Mouse (Mus musculus): ENCODE results near the gene Ccdc138. TPM values are rescaled to one million over a fixed set of nuclear protein-coding genes. Genes with fewer than 3 reads are reported as not detected.
A peak's percentile ranks its signal among the peaks of the same experiment; 100 is the strongest.

Gene Ccdc138
- polyA plus RNA-seq, 1 experiment from 2014 or later, result 9.7 TPM

DNA sequence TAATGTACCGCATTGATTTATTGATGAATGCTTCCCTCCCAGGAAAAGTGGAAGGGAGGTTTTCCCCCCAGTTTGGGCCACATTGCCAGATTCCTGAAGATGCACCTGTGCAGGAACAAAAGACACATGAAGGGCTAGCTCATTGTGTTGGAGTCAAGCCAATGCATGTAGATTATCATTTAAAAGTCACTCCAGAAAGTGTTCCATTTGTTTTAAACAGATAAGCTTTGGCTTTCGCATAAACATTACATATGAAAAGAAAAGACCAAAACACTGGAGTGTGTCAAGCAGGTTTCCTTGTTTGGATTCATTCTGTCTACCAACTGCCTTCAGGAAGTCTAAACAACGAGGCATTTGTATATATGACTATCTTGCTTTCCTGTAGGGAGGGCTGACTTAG is 96.7 kb downstream of the Ccdc138 start:
- H3K9me3 ChIP-seq (replicated peaks), result no peaks in the 10 kb centered on the region
- WGBS, result 85% methylated on average over 3 of the region's 3 CpGs

DNA sequence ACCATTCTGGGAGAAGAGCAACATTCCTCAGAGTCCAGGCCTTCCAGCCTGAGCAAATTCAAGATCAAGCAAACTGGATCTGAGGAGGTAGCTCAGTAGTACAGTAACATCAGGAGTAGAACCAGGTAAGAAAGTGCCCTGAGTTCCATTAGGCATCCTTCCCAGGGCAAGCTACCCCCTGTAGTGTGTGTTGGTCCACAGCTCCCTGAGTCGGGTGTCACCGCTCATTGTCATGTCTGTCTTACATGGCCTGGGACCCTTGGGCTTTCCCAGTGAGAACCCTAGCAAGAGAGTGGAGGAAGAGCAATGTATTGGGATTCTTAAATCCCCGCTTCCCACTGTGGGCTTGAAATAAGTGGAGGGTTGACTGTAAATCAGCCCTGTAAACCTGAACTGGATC is 97.4 kb downstream of the Ccdc138 start:
- H3K9me3 ChIP-seq (replicated peaks), result no peaks in the 10 kb centered on the region
- H3K4me2 ChIP-seq (replicated peaks), result no peak overlapping the region
- no peak for ATAC-seq (ENCODE audit: insufficient number of reproducible peaks, low FRiP score, low TSS enrichment, low read depth)
- 81% methylated on average over 3 of the region's 3 CpGs for WGBS
- H3K9ac ChIP-seq, result no peak overlapping the region
- no peak overlapping the region for H3K27ac ChIP-seq (replicated peaks)
- H3K4me1 ChIP-seq, result no peaks in the 10 kb centered on the region
- H3K36me3 ChIP-seq, result no peaks in the 10 kb centered on the region
- no peak overlapping the region for H3K4me3 ChIP-seq (replicated peaks)
- H3K27me3 ChIP-seq, result no peaks in the 10 kb centered on the region

More for the DNA sequence above, 96.7 kb downstream of the Ccdc138 start:
- H3K9ac ChIP-seq, result no peak overlapping the region
- no peaks in the 10 kb centered on the region for H3K36me3 ChIP-seq
- H3K4me1 ChIP-seq, result no peaks in the 10 kb centered on the region
- no peak overlapping the region for H3K27ac ChIP-seq (replicated peaks)
- H3K27me3 ChIP-seq, result no peaks in the 10 kb centered on the region
- H3K4me2 ChIP-seq (replicated peaks), result no peak overlapping the region
- no peak for ATAC-seq (ENCODE audit: insufficient number of reproducible peaks, low FRiP score, low TSS enrichment, low read depth)
- H3K4me3 ChIP-seq (replicated peaks), result no peak overlapping the region

DNA sequence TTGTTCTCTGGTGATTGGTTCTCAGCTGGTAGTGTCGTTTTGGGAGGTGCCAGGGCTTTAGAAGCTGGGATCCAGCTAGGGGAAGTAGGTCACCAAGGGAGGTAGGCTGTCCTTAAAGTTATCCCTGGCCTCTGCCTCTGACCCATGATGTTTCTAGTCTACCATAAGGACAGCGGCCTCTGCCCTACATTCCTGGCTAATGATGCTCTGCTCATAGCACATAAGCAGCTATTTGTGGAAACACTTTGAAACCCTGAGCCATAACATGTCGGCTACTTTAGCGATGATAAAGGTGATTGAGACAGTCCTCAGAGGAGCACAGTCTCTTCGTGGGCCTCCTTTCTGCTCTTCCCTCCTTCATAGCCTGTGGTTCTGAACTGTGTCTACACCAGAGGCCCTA is 98.1 kb downstream of the Ccdc138 start:
- Histone ChIP-seq H3K4me1 (no peaks in the 10 kb centered on the region), H3K36me3 (no peaks in the 10 kb centered on the region), H3K27ac (replicated peaks) (no peak overlapping the region), H3K27me3 (no peaks in the 10 kb centered on the region), H3K4me3 (replicated peaks) (no peak overlapping the region), H3K9ac (no peak overlapping the region), H3K9me3 (replicated peaks) (no peaks in the 10 kb centered on the region), H3K4me2 (replicated peaks) (no peak overlapping the region)
- ATAC-seq (ENCODE audit: insufficient number of reproducible peaks, low FRiP score, low TSS enrichment, low read depth), result no peak
- WGBS, result 59% methylated on average over 5 of the region's 5 CpGs

DNA sequence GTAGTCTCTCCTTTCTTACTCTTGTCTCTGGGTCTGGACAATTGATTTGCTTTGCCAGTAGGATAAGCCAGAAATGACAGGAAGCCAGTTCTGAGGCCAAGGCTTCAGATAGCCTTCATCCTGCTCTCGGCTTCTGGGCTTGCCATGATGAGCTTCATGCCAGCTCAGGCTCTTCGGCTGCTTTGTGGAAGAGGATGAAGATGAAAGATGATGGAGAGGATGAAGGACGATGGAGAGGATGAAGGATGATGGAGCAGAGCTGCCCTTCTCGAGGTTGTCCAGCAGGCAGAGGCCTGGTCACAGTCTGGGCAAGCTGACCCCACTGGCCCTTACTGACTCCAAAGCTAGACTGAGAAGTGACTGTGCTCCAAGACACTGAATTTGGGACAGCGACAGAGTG is 102.4 kb downstream of the Ccdc138 start:
- Histone ChIP-seq H3K9me3 (replicated peaks) (no peaks in the 10 kb centered on the region), H3K9ac (no peak overlapping the region), H3K4me1 (peaks cover 5% of the 10 kb centered on the region; the same call in 1 of the 2 replicates), H3K4me3 (replicated peaks) (no peak overlapping the region), H3K27ac (replicated peaks) (no peak overlapping the region), H3K4me2 (replicated peaks) (no peak overlapping the region), H3K27me3 (no peaks in the 10 kb centered on the region), H3K36me3 (no peaks in the 10 kb centered on the region)
- 90% methylated on average over 5 of the region's 5 CpGs for WGBS
- ATAC-seq (ENCODE audit: insufficient number of reproducible peaks, low FRiP score, low TSS enrichment, low read depth), result no peak

DNA sequence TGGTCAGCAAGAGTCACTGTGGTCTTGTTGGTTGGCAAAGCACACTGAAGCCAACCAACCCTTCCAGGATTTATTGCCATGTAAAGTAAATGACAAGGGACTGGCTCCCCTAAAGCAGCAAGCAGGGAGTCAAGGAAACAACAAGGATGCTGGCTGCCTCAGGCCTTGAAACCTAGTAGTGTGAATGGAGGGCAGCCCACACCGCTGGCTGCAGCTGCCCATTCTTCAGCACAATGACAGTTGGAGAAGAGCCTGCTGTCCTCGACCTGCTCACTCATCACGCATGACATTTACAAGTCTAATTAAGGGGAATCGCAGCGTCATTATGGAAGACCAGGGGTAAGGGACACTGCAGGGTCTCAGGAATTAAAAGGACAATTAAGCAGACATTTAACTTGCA is 103.2 kb downstream of the Ccdc138 start:
- Histone ChIP-seq H3K27ac (replicated peaks) (no peak overlapping the region), H3K4me2 (replicated peaks) (no peak overlapping the region)
- 23% methylated on average over 5 of the region's 5 CpGs for WGBS

DNA sequence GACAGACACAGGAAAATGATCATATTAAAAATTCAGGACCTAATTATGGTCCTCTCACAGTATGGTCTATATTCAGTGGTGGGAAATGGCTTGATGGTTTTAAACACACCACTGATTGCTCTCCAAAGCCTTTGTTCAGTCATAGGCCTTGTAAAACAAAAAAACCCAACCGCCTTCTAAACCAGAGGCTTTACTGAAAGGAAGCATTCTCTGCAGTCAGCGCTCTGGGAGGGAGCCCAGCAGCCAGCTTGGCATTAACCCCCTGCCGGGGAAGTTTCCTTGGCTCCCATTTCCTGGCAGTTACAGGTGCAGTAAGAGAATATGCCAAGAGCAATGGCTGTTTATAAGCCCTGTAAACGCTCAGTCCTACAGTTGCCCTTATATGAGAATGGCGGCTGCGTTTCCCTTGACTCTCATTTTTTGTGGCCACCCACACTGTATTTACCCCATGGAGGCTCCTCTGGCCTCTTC is 103.7 kb downstream of the Ccdc138 start:
- Histone ChIP-seq H3K9me3 (replicated peaks) (no peaks in the 10 kb centered on the region), H3K4me1 (peaks cover 5% of the 10 kb centered on the region; the same call in 1 of the 2 replicates), H3K4me2 (replicated peaks) (no peak overlapping the region), H3K27me3 (no peaks in the 10 kb centered on the region), H3K36me3 (no peaks in the 10 kb centered on the region), H3K27ac (replicated peaks) (no peak overlapping the region), H3K9ac (no peak overlapping the region), H3K4me3 (replicated peaks) (no peak overlapping the region)
- ATAC-seq (ENCODE audit: insufficient number of reproducible peaks, low FRiP score, low TSS enrichment, low read depth), result no peak
- WGBS, result 26% methylated on average over 6 of the region's 6 CpGs

More for the DNA sequence above, 103.2 kb downstream of the Ccdc138 start:
- Histone ChIP-seq H3K27me3 (no peaks in the 10 kb centered on the region), H3K4me1 (peaks cover 5% of the 10 kb centered on the region; the same call in 1 of the 2 replicates), H3K4me3 (replicated peaks) (no peak overlapping the region), H3K9me3 (replicated peaks) (no peaks in the 10 kb centered on the region), H3K9ac (no peak overlapping the region), H3K36me3 (no peaks in the 10 kb centered on the region)
- no peak for ATAC-seq (ENCODE audit: insufficient number of reproducible peaks, low FRiP score, low TSS enrichment, low read depth)

DNA sequence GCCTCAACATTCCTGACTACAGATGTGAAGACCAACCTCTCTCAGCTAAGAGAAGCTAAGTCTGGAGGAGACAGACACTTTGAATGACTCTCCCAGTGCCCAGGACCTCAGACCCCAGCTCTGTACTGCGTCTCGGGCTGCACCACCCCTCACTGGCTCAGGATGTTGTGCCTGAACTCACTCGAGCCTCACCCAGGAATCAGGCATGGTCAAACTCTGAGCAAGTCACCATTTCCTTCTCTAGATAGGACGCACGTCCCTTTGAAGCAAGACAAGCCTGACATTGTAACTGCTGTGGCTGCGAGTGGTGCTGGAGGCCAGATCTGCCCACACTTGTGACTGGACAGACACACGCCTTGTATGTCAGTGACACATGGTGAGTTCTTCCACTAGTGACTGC is 104.2 kb downstream of the Ccdc138 start:
- Histone ChIP-seq H3K27me3 (no peaks in the 10 kb centered on the region), H3K4me3 (replicated peaks) (no peak overlapping the region), H3K36me3 (no peaks in the 10 kb centered on the region), H3K27ac (replicated peaks) (no peak overlapping the region), H3K4me2 (replicated peaks) (no peak overlapping the region), H3K9ac (no peak overlapping the region), H3K9me3 (replicated peaks) (no peaks in the 10 kb centered on the region), H3K4me1 (peaks cover 5% of the 10 kb centered on the region; the same call in 1 of the 2 replicates)
- no peak for ATAC-seq (ENCODE audit: insufficient number of reproducible peaks, low FRiP score, low TSS enrichment, low read depth)
- 68% methylated on average over 7 of the region's 7 CpGs for WGBS

DNA sequence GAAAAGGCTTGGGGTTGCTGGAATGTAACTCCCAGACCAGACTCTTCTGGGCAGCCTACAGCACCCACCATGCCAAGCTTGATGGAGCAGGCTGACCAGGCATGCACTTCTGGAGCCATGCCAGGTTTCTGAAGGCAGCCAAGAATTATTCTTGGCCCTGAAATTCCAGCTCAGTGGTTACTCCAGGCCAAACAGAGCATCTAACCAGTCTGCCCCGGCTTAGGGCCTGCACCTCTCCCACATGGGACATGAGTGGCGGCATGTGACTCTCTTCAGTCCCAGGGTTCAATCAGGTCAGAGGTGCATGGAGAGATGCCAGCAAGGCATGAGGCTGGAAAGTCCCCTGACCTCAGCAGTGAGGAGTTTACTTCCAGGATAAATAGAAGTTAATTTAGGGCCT is 107.0 kb downstream of the Ccdc138 start:
- Histone ChIP-seq H3K9ac (no peak overlapping the region), H3K4me3 (replicated peaks) (no peak overlapping the region), H3K36me3 (no peaks in the 10 kb centered on the region), H3K4me1 (peaks cover 5% of the 10 kb centered on the region; the same call in 1 of the 2 replicates), H3K27me3 (no peaks in the 10 kb centered on the region), H3K27ac (replicated peaks) (no peak overlapping the region), H3K4me2 (replicated peaks) (no peak overlapping the region), H3K9me3 (replicated peaks) (no peaks in the 10 kb centered on the region)
- ATAC-seq (ENCODE audit: insufficient number of reproducible peaks, low FRiP score, low TSS enrichment, low read depth), result 0 out of 2 replicates have a peak, but pooled peaks have one; percentile 61
- WGBS, result 67% methylated on average over 2 of the region's 2 CpGs

DNA sequence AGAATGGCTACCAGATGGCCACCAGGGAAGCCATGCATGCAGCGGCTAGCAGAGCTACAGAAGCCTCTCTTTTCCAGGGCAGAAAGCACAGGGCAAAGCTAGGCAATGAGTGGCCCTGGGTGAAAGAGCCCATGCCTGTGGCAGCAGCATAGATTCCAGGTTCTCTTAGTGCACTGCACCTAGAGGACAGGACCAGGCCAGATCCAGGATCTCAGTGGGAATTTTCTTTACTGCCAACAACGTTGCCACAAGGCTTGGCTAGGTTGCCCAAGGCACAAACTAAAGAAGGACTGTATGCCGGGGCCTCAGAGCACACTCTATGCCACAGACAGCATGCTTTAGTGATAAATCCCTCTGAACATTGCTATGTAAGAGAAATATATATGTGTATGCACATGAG is 108.6 kb downstream of the Ccdc138 start:
- Histone ChIP-seq H3K9ac (no peak overlapping the region), H3K27ac (replicated peaks) (no peak overlapping the region), H3K4me1 (peaks cover 5% of the 10 kb centered on the region; the same call in 1 of the 2 replicates), H3K4me3 (replicated peaks) (no peak overlapping the region), H3K9me3 (replicated peaks) (no peaks in the 10 kb centered on the region), H3K36me3 (no peaks in the 10 kb centered on the region), H3K4me2 (replicated peaks) (no peak overlapping the region), H3K27me3 (no peaks in the 10 kb centered on the region)
- ATAC-seq (ENCODE audit: insufficient number of reproducible peaks, low FRiP score, low TSS enrichment, low read depth), result no peak
- 79% methylated on average over 3 of the region's 3 CpGs for whole genome bisulfite sequencing

DNA sequence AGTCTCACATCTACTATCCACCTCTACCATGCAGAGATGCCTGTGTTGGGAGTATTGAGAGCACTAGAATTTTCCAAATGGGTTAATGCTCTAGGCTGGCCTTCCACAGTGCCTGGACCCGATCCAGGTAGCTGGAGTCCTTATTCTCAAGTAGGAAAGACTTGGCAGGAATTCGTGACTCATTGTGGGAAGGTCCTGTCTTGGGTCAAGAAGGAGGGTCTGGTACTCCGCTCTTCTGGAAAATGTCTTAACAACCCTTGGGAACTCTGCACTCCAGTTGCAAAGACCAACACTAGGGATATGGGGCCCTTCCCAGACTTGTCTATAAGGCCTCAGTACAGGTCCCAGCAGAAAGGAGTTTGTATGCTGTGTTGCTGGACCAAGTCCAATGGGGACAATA is 111.1 kb downstream of the Ccdc138 start:
- ATAC-seq (ENCODE audit: insufficient number of reproducible peaks, low FRiP score, low TSS enrichment, low read depth), result no peak
- Histone ChIP-seq H3K4me3 (replicated peaks) (no peak overlapping the region), H3K27ac (replicated peaks) (no peak overlapping the region), H3K27me3 (no peaks in the 10 kb centered on the region), H3K36me3 (no peaks in the 10 kb centered on the region), H3K4me1 (peaks cover 5% of the 10 kb centered on the region; the same call in 1 of the 2 replicates), H3K4me2 (replicated peaks) (no peak overlapping the region), H3K9ac (no peak overlapping the region), H3K9me3 (replicated peaks) (no peaks in the 10 kb centered on the region)
- 80% methylated on average over 3 of the region's 3 CpGs for WGBS

DNA sequence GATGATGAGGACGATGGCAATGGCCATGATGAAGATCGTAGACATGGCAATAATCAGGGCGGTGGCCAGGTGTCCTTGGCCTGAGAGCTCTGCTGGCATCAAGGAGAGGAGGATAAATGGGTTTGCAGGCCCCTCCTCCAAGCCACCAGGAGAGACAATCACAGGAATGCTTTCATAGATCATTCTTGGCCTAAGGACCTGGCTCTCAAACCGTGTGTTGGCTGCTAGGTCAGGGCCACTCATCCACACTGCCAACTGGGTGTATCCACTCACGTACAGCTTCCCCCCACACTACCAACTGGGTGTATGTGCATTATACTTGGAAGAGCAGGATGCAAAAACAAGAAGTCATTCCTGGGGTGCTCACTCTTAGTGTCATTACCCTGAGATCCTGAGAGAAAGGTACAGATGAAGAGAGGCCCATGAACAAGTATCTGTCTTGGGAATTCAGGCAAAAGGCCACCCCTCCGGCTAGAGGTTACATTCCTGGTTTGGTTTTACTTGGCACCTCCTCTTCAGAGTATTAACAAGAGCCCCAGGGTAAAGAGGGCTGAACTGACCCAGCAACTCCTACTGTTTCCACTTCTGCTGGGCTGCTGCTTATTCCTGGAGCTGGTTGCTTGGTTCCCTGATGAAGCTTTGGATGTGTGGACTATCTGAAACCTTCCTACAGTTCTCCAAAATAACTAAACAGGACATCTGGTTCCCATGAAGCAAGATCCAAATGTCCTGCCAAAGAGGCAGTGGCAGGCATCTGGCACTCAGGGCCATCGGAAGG is 112.9 kb downstream of the Ccdc138 start:
- no peaks in the 10 kb centered on the region for H3K36me3 ChIP-seq
- no peak for ATAC-seq (ENCODE audit: insufficient number of reproducible peaks, low FRiP score, low TSS enrichment, low read depth)
- no peak overlapping the region for H3K4me3 ChIP-seq (replicated peaks)
- H3K4me2 ChIP-seq (replicated peaks), result no peak overlapping the region
- no peaks in the 10 kb centered on the region for H3K27me3 ChIP-seq
- no peak overlapping the region for H3K27ac ChIP-seq (replicated peaks)
- no peaks in the 10 kb centered on the region for H3K9me3 ChIP-seq (replicated peaks)
- 75% methylated on average over 7 of the region's 7 CpGs for WGBS
- no peaks in the 10 kb centered on the region for H3K4me1 ChIP-seq
- H3K9ac ChIP-seq, result no peak overlapping the region

DNA sequence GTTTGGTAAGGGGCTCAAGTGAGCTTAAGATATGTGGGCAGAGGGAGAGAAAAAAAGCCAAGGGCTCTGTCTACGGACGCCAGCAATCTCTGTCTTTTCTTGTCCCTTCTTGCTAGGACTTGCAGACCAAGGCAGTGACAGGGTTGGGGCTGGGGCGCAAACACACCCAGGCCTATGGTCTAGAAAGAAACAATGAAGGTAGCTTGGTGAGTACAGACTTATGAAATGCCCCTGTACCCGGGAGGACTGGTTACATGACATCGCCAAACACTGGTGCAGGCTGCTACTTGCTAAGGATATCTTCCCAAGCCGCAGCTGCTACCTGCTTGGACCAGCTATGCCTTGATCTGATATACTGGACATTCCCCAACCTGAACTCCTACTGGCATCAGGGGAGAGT is 116.9 kb downstream of the Ccdc138 start:
- Histone ChIP-seq H3K4me2 (replicated peaks) (no peak overlapping the region), H3K9ac (no peak overlapping the region), H3K4me1 (0 out of 2 replicates have a peak, but pooled peaks cover 2% of the 10 kb centered on the region), H3K27ac (replicated peaks) (no peak overlapping the region), H3K9me3 (replicated peaks) (no peaks in the 10 kb centered on the region), H3K36me3 (no peaks in the 10 kb centered on the region), H3K27me3 (no peaks in the 10 kb centered on the region), H3K4me3 (replicated peaks) (no peak overlapping the region)
- 80% methylated on average over 6 of the region's 6 CpGs for WGBS
- ATAC-seq (ENCODE audit: insufficient number of reproducible peaks, low FRiP score, low TSS enrichment, low read depth), result no peak

Data from embryonic facial prominence, embryonic 15.5 days (tissue).